Mouse (Mus musculus) thymus, postnatal 10 days (tissue): Measurements from ENCODE around the gene Foxd1.

Experiments
- DNase-seq, 2 experiments: peaks; one replicate each; pipeline ENCODE4 v3.0.0; 2021; ENCODE audit warnings: low spot score in 2 of 2

Gene Foxd1

GRCm38 (mm10) chr13:98354090-98354801 is at the start of gene Foxd1:
Foxd1 (plus strand) TSS chr13:98354242.
- no peak for DNase-seq

GRCm38 (mm10) chr13:98305257-98305656 is 48.8 kb upstream of the Foxd1 start:
- no peak for DNase-seq

- DNase-seq: no peak
Measured at GRCm38 (mm10) chr13:98306393-98306792, 47.6 kb upstream of the Foxd1 start.

- DNase-seq: no peak
Measured at GRCm38 (mm10) chr13:98306852-98307475, 47.1 kb upstream of the Foxd1 start.

- DNase-seq: no peak
Measured at GRCm38 (mm10) chr13:98308004-98308403, 46.0 kb upstream of the Foxd1 start.

GRCm38 (mm10) chr13:98308724-98309123 is 45.3 kb upstream of the Foxd1 start:
- DNase-seq: no peak

- DNase-seq: no peak
Measured at GRCm38 (mm10) chr13:98311597-98311996, 42.4 kb upstream of the Foxd1 start.

GRCm38 (mm10) chr13:98313631-98314030 is 40.4 kb upstream of the Foxd1 start:
- no peak for DNase-seq

GRCm38 (mm10) chr13:98315124-98315523 is 38.9 kb upstream of the Foxd1 start:
- no peak for DNase-seq

- no peak for DNase-seq
Measured at GRCm38 (mm10) chr13:98316140-98316479, 37.9 kb upstream of the Foxd1 start.

GRCm38 (mm10) chr13:98316480-98317245 is 37.4 kb upstream of the Foxd1 start, which contains the start of gene Btf3:
Btf3 (minus strand) TSS chr13:98317006.
- peak; percentile 82 to 89 for DNase-seq

- no peak for DNase-seq
Measured at GRCm38 (mm10) chr13:98317246-98317677, 36.8 kb upstream of the Foxd1 start.

- DNase-seq: no peak
Measured at GRCm38 (mm10) chr13:98317911-98318310, 36.1 kb upstream of the Foxd1 start.

GRCm38 (mm10) chr13:98325034-98325433 is 29.0 kb upstream of the Foxd1 start:
- no peak for DNase-seq

- peak in 1 of 2 experiments; percentile 28 for DNase-seq
Measured at GRCm38 (mm10) chr13:98332106-98332505, 21.9 kb upstream of the Foxd1 start.

- DNase-seq: no peak
Measured at GRCm38 (mm10) chr13:98336205-98336604, 17.8 kb upstream of the Foxd1 start.

GRCm38 (mm10) chr13:98340506-98340905 is 13.5 kb upstream of the Foxd1 start:
- no peak for DNase-seq

- DNase-seq: no peak
Measured at GRCm38 (mm10) chr13:98349491-98349890, 4.6 kb upstream of the Foxd1 start.

GRCm38 (mm10) chr13:98351527-98351926 is 2.5 kb upstream of the Foxd1 start:
- DNase-seq: peak in 1 of 2 experiments; percentile 38

GRCm38 (mm10) chr13:98352381-98352975 is 1.6 kb upstream of the Foxd1 start:
- DNase-seq: no peak

GRCm38 (mm10) chr13:98353709-98354089 is 343 bp upstream of the Foxd1 start:
- no peak for DNase-seq

GRCm38 (mm10) chr13:98354871-98355558 is 973 bp downstream of the Foxd1 start:
- peak in 1 of 2 experiments; percentile 6 for DNase-seq
